Mouse (Mus musculus): ENCODE measurements around the gene Adgrg6.

DNA sequence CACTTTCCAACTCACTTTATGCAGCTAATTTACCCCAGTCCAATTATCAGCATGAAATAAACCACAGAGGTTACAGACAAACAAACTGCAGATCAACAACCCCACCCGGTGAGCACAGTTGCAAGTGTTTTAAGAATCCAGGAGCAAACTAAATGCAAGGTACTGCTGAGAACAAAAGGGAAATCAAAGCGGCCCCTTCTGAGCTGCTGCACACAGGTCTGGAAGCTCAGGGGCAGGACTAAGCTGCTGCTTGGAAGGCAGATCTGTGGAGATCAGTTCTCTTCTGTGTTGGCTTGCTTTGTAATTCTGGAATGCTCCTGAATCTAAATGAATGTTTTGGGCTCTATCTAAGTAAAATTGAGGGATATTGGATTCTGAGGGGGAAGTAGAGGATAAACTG lies 25.2 kb upstream of the Adgrg6 start:
- TF ChIP-seq CTCF (IDR thresholded peaks at IDR 0.05; ENCODE audit: low read depth, low read length) (no peak), POLR2A (IDR thresholded peaks at IDR 0.05; ENCODE audit: extremely low read depth, insufficient read depth, low read length) (no peak)

Data from liver, adult 2 months (tissue).